Mouse (Mus musculus): ENCODE data around the gene Fam213a. TPM values are rescaled to one million over a fixed set of nuclear protein-coding genes. Genes with fewer than 3 reads are reported as not detected.
A peak's percentile ranks its signal among the peaks of the same experiment; 100 is the strongest.

Gene Fam213a
- polyA plus RNA-seq, 1 experiment from 2014 or later = 29.6 TPM

GRCm38 (mm10) chr14:41014701-41015240 lies 1.2 kb upstream of the Fam213a start:
- no peak overlapping the region for H3K27ac ChIP-seq
- no peaks in the 10 kb centered on the region for H3K36me3 ChIP-seq (ENCODE audit: inconsistent target)
- 75% methylated on average over 5 of the region's 5 CpGs for WGBS (ENCODE audit: missing documents)
- H3K79me2 ChIP-seq (ENCODE audit: inconsistent target) = no peaks in the 10 kb centered on the region
- no peak overlapping the region for H3K4me3 ChIP-seq (ENCODE audit: inconsistent target)

- Histone ChIP-seq H3K79me2 (ENCODE audit: inconsistent target) (no peaks in the 10 kb centered on the region), H3K27ac (no peak overlapping the region), H3K4me3 (ENCODE audit: inconsistent target) (peak overlapping the region; percentile 47), H3K36me3 (ENCODE audit: inconsistent target) (no peaks in the 10 kb centered on the region)
- 12% methylated on average over 9 of the region's 9 CpGs for WGBS (ENCODE audit: missing documents)
Measured at GRCm38 (mm10) chr14:41013143-41013542, 445 bp downstream of the Fam213a start.

DNA sequence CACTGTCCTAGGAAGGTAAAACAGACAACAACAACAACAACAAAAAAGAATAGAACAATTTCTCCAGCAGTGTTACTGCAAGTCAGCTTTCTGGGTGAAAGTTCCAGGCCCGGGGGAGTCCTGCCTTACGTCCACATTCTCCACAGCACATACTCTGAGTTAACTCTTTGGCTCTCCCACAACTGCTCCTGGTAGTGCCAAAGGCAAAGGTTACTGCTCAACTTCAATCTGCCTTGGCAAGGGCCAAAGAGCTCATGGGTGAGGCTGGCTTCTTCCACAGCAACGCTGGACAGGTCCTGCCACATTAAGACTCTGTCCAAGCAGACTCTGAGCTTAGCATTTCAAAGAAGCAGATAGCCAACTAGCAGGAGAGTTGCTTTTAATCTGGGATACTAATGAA lies 1.7 kb downstream of the Fam213a start:
- no peaks in the 10 kb centered on the region for H3K79me2 ChIP-seq (ENCODE audit: inconsistent target)
- H3K36me3 ChIP-seq (ENCODE audit: inconsistent target) = no peaks in the 10 kb centered on the region
- no peak overlapping the region for H3K4me3 ChIP-seq (ENCODE audit: inconsistent target)
- no peak overlapping the region for H3K27ac ChIP-seq
- 92% methylated on average over 3 of the region's 3 CpGs for WGBS (ENCODE audit: missing documents)

DNA sequence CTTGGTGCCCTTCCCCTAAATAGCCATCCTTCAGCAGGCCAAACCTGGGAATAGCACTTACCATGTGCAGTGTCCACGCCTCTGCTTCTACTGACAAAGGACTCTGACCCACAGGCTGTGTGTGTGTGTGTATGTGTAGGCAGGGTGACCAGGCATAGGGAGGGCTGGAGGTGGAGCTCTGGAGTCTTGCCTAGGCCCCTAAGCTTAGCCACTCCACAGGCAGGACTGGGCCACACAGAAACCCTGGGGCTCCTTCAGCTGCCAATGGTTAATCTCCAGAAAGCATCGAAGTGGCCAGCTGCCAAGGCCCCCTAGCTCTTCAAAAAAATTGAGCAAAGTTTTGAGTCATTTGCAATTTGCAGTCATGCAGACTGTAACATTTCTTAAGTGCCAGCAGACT lies 5.5 kb downstream of the Fam213a start:
- Histone ChIP-seq H3K79me2 (ENCODE audit: inconsistent target) (no peaks in the 10 kb centered on the region), H3K4me3 (ENCODE audit: inconsistent target) (no peak overlapping the region), H3K27ac (no peak overlapping the region)

DNA sequence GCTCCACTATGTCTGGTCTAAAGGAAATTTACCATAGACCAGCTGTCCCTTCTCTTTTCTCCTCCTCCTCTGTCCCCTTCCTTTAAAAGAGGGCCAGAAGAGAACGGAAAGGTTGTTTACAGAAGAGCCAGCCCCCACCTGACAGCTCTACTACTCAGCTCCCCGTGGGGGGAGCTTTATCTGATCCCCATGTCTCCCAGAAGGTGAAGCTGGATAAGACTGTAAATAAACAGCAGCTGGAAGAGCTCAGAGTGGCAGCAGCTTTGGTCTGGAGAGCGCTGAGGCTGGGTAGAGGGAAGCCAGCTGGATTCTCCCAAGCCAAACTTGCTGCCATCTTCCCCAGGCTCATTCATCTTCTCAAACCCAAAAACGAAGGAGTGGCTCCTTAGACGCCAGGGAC lies 5.9 kb downstream of the Fam213a start:
- Histone ChIP-seq H3K79me2 (ENCODE audit: inconsistent target) (no peaks in the 10 kb centered on the region), H3K27ac (no peak overlapping the region), H3K36me3 (ENCODE audit: inconsistent target) (no peaks in the 10 kb centered on the region), H3K4me3 (ENCODE audit: inconsistent target) (no peak overlapping the region)
- 82% methylated on average over 5 of the region's 5 CpGs for whole genome bisulfite sequencing (ENCODE audit: missing documents)

More for the DNA sequence above, 5.5 kb downstream of the Fam213a start:
- WGBS (ENCODE audit: missing documents) = 82% methylated on average over 2 of the region's 2 CpGs
- H3K36me3 ChIP-seq (ENCODE audit: inconsistent target) = no peaks in the 10 kb centered on the region

DNA sequence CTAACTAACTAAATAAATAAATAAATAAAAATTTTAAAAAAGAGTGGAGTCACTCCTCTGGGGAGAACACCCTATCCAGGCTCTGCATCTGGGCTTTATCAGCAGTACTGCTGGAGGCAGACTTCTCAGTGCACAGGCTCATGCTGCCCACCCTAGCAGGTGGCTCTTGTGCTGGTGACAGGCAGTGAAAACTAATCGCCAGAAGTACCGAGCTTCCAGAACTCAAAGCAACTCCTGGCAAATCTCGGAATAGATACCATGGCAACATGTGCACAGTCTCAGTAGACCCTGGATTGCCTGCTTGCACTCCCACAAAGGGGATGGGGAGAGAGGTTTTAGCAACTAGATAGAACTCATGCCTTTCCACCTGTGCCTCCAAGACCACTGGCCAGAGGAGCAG lies 6.7 kb downstream of the Fam213a start:
- Histone ChIP-seq H3K27ac (no peak overlapping the region), H3K79me2 (ENCODE audit: inconsistent target) (no peaks in the 10 kb centered on the region), H3K36me3 (ENCODE audit: inconsistent target) (no peaks in the 10 kb centered on the region), H3K4me3 (ENCODE audit: inconsistent target) (no peak overlapping the region)
- 89% methylated on average over 3 of the region's 3 CpGs for WGBS (ENCODE audit: missing documents)

GRCm38 (mm10) chr14:41006263-41006662 lies 7.3 kb downstream of the Fam213a start:
- Histone ChIP-seq H3K36me3 (ENCODE audit: inconsistent target) (no peaks in the 10 kb centered on the region), H3K4me3 (ENCODE audit: inconsistent target) (no peak overlapping the region), H3K27ac (no peak overlapping the region), H3K79me2 (ENCODE audit: inconsistent target) (no peaks in the 10 kb centered on the region)
- 43% methylated on average over 10 of the region's 10 CpGs for WGBS (ENCODE audit: missing documents)

GRCm38 (mm10) chr14:41005716-41006115 lies 7.9 kb downstream of the Fam213a start:
- no peak overlapping the region for H3K4me3 ChIP-seq (ENCODE audit: inconsistent target)
- no peak overlapping the region for H3K27ac ChIP-seq
- WGBS (ENCODE audit: missing documents) = 77% methylated on average over 9 of the region's 9 CpGs
- no peaks in the 10 kb centered on the region for H3K79me2 ChIP-seq (ENCODE audit: inconsistent target)
- no peaks in the 10 kb centered on the region for H3K36me3 ChIP-seq (ENCODE audit: inconsistent target)

GRCm38 (mm10) chr14:41004201-41005141 lies 9.1 kb downstream of the Fam213a start:
- Histone ChIP-seq H3K36me3 (ENCODE audit: inconsistent target) (no peaks in the 10 kb centered on the region), H3K79me2 (ENCODE audit: inconsistent target) (no peaks in the 10 kb centered on the region), H3K4me3 (ENCODE audit: inconsistent target) (no peak overlapping the region), H3K27ac (no peak overlapping the region)
- 90% methylated on average over 22 of the region's 22 CpGs for WGBS (ENCODE audit: missing documents)

DNA sequence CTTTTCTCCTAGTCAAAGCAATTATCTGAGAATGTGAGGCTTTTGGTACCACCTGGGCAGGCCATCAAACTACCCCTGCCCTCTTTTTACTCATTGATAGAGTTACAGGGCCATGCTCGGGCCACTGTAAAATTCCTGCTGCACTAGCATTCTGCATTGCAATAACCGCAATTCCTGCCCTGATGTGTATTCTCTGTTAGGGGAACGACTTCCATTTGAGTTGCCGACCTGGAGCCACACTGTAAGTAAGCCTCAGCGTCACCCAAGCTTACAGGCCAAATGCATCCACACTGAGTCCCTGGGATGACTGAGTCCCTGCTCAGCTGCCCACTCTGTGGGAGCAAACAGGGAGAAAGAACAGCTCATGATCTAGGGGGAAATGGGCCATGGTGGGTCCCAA lies 12.0 kb downstream of the Fam213a start:
- 98% methylated on average over 5 of the region's 5 CpGs for WGBS (ENCODE audit: missing documents)
- Histone ChIP-seq H3K4me3 (ENCODE audit: inconsistent target) (no peak overlapping the region), H3K36me3 (ENCODE audit: inconsistent target) (no peaks in the 10 kb centered on the region)

GRCm38 (mm10) chr14:41000801-41001200 lies 12.8 kb downstream of the Fam213a start:
- 96% methylated on average over 4 of the region's 4 CpGs for WGBS (ENCODE audit: missing documents)
- no peaks in the 10 kb centered on the region for H3K36me3 ChIP-seq (ENCODE audit: inconsistent target)
- H3K4me3 ChIP-seq (ENCODE audit: inconsistent target) = no peak overlapping the region
- H3K27ac ChIP-seq = no peak overlapping the region
- H3K79me2 ChIP-seq (ENCODE audit: inconsistent target) = no peaks in the 10 kb centered on the region

More for the DNA sequence above, 12.0 kb downstream of the Fam213a start:
- no peak overlapping the region for H3K27ac ChIP-seq
- H3K79me2 ChIP-seq (ENCODE audit: inconsistent target) = no peaks in the 10 kb centered on the region

- Histone ChIP-seq H3K27ac (no peak overlapping the region), H3K4me3 (ENCODE audit: inconsistent target) (no peak overlapping the region), H3K79me2 (ENCODE audit: inconsistent target) (no peaks in the 10 kb centered on the region), H3K36me3 (ENCODE audit: inconsistent target) (no peaks in the 10 kb centered on the region)
- WGBS (ENCODE audit: missing documents) = 87% methylated on average over 7 of the region's 7 CpGs
Measured at GRCm38 (mm10) chr14:40999904-41000645, 13.5 kb downstream of the Fam213a start.

- Histone ChIP-seq H3K79me2 (ENCODE audit: inconsistent target) (no peaks in the 10 kb centered on the region), H3K27ac (no peak overlapping the region), H3K4me3 (ENCODE audit: inconsistent target) (no peak overlapping the region), H3K36me3 (ENCODE audit: inconsistent target) (no peaks in the 10 kb centered on the region)
- WGBS (ENCODE audit: missing documents) = 91% methylated on average over 3 of the region's 3 CpGs
Measured at GRCm38 (mm10) chr14:40996171-40996570, 17.4 kb downstream of the Fam213a start.

DNA sequence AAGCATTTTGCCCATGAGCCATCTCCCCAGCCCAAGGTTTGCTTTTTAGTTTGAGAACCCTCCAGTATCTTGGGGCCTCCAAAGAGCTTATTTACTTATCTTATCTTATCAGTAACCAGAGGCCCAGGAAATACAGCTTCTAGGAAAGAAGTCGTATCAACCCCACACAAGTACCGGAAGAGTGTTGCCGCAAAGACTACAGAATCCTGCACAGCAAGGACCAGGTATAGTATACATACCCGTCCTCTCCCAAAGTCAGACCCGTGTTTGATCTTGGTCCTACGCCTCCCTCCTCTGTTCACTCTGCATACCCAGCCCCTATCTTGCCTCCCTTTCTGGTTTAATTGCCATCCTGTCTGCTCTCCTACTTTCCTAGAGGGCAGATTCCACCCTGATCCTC lies 21.1 kb downstream of the Fam213a start:
- H3K27ac ChIP-seq = no peak overlapping the region
- 64% methylated on average over 6 of the region's 6 CpGs for WGBS (ENCODE audit: missing documents)
- H3K4me3 ChIP-seq (ENCODE audit: inconsistent target) = no peak overlapping the region
- H3K36me3 ChIP-seq (ENCODE audit: inconsistent target) = no peaks in the 10 kb centered on the region
- H3K79me2 ChIP-seq (ENCODE audit: inconsistent target) = no peaks in the 10 kb centered on the region

DNA sequence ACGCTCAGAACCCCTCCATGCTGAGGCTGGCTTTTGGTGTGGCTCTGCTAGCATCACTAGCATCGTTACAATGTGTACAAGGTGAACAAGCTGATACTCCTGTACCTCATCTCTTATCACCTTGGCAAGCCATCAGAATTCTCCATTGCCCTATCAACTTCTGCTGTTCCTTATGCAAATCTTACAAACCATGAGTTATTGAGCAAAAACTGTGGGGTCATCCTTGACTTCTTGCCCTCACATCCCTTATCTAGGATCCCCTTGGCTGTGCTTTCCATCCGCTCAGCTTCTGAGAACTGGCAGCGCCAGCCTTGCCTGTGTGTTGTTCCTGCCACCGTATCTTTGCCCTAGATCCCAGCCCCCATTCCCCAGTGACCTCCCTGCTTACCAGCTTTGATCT lies 24.8 kb downstream of the Fam213a start:
- no peak overlapping the region for H3K27ac ChIP-seq
- no peaks in the 10 kb centered on the region for H3K36me3 ChIP-seq (ENCODE audit: inconsistent target)
- WGBS (ENCODE audit: missing documents) = 95% methylated on average over 5 of the region's 5 CpGs
- H3K4me3 ChIP-seq (ENCODE audit: inconsistent target) = no peak overlapping the region
- no peaks in the 10 kb centered on the region for H3K79me2 ChIP-seq (ENCODE audit: inconsistent target)
